Mouse (Mus musculus) hindbrain, embryonic 14.5 days (tissue): ENCODE data around the gene Jph3. TPM values are rescaled to one million over a fixed set of nuclear protein-coding genes. Genes with fewer than 3 reads are reported as not detected.

Experiments
- ATAC-seq: fragments of 200-750 bp; cut with Nextera tagmentation; 2 replicates; pipeline ENCODE4 v1.8.0; 2017; ENCODE audit warnings: moderate number of reproducible peaks, mild to moderate bottlenecking, moderate TSS enrichment, moderate library complexity; ENCODE audit not compliant: low FRiP score
- DNase-seq: peaks from one replicate; pipeline ENCODE4 v3.0.0-alpha.2; 2015; ENCODE audit warnings: low spot score
- H3K27ac ChIP-seq: fragments of 300-500 bp; sonication (generic); 2 replicates; pipeline ENCODE4 v1.5.1; 2014; ENCODE audit warnings: mild to moderate bottlenecking, moderate library complexity
- H3K27me3 ChIP-seq: fragments of 300-500 bp; sonication (generic); 2 replicates; pipeline ENCODE4 v1.6.1; 2014; ENCODE audit warnings: mild to moderate bottlenecking, low read length, mixed read lengths; ENCODE audit not compliant: control insufficient read depth, insufficient read depth
- H3K36me3 ChIP-seq: fragments of 300-500 bp; sonication (generic); replicated peaks from 2 replicates; pipeline ENCODE4 v1.6.1; 2014; ENCODE audit not compliant: control insufficient read depth, insufficient read depth
- H3K4me1 ChIP-seq: fragments of 300-500 bp; sonication (generic); replicated peaks from 2 replicates; pipeline ENCODE4 v1.6.1; 2014; ENCODE audit warnings: antibody characterized with exemption, low read length, mixed read lengths; ENCODE audit not compliant: control insufficient read depth, insufficient read depth
- H3K4me2 ChIP-seq: fragments of 300-500 bp; sonication (generic); replicated peaks from 2 replicates; pipeline ENCODE4 v1.6.1; 2014; ENCODE audit warnings: mild to moderate bottlenecking, moderate library complexity
- H3K4me3 ChIP-seq: fragments of 300-500 bp; sonication (generic); replicated peaks from 2 replicates; pipeline ENCODE4 v1.5.1; 2014; ENCODE audit warnings: mild to moderate bottlenecking, low read length
- H3K9ac ChIP-seq: fragments of 300-500 bp; sonication (generic); 2 replicates; pipeline ENCODE4 v1.6.1; 2014
- H3K9me3 ChIP-seq: fragments of 300-500 bp; sonication (generic); 2 replicates; pipeline ENCODE4 v1.6.1; 2016; ENCODE audit warnings: low read length; ENCODE audit not compliant: control insufficient read depth
- WGBS: fragments of 180-500 bp; shearing (Covaris S2); extraction: QIAGEN DNeasy Blood & Tissue Kit; methylation state at CpG from one replicate; pipeline ENCODE4 v1.1.7; 2014; 5-methylcytosine and 5-hydroxymethylcytosine counted together
- polyA plus RNA-seq: library from polyadenylated mRNA; unstranded; fragments of >200 nt; fragmentation: Nextera tagmentation; extraction: Ambion mirVana; gene quantifications from 2 replicates; pipeline ENCODE4 v1.2.1, GENCODE M21; 2014

Gene Jph3
- polyA plus RNA-seq, 1 experiment from 2014 or later, result 93.1 TPM

GRCm38 (mm10) chr8:121721072-121721471, 8.4 kb upstream of the Jph3 start:
- DNase-seq (no peak), ATAC-seq (no peak)
- Histone ChIP-seq H3K36me3 (no peaks in the 10 kb centered on the region), H3K27me3 (no peaks in the 10 kb centered on the region), H3K4me3 (no peak overlapping the region), H3K4me2 (no peak overlapping the region), H3K9ac (no peak overlapping the region), H3K27ac (no peak overlapping the region), H3K4me1 (peaks cover 8% of the 10 kb centered on the region; the same call in 1 of the 2 replicates), H3K9me3 (no peaks in the 10 kb centered on the region)
- WGBS, result 44% methylated on average over 6 of the region's 6 CpGs

GRCm38 (mm10) chr8:121723846-121724245, 5.6 kb upstream of the Jph3 start:
- Histone ChIP-seq H3K4me2 (no peak overlapping the region), H3K9me3 (no peaks in the 10 kb centered on the region), H3K27ac (no peak overlapping the region), H3K4me3 (no peak overlapping the region), H3K27me3 (peaks cover 4% of the 10 kb centered on the region; the same call in 1 of the 2 replicates), H3K9ac (no peak overlapping the region), H3K4me1 (no peaks in the 10 kb centered on the region), H3K36me3 (no peaks in the 10 kb centered on the region)
- no peak for DNase-seq
- no peak for ATAC-seq
- WGBS, result 75% methylated on average over 11 of the region's 12 CpGs

GRCm38 (mm10) chr8:121727164-121727563, 2.3 kb upstream of the Jph3 start:
- WGBS, result 80% methylated on average over 3 of the region's 3 CpGs
- Histone ChIP-seq H3K4me1 (peaks cover 7% of the 10 kb centered on the region; the same call in 1 of the 2 replicates), H3K9me3 (no peaks in the 10 kb centered on the region), H3K4me3 (no peak overlapping the region), H3K27ac (no peak overlapping the region), H3K9ac (no peak overlapping the region), H3K27me3 (peaks cover 10% of the 10 kb centered on the region; the same call in 1 of the 2 replicates), H3K4me2 (no peak overlapping the region), H3K36me3 (no peaks in the 10 kb centered on the region)
- ATAC-seq, result no peak
- no peak for DNase-seq

GRCm38 (mm10) chr8:121729754-121730153, 331 bp downstream of the Jph3 start:
- no peaks in the 10 kb centered on the region for H3K36me3 ChIP-seq
- DNase-seq, result peak; percentile 41
- WGBS, result under 1% methylated on average over 28 of the region's 54 CpGs
- peak overlapping the region; percentile 73; the same call in 1 of the 2 replicates for H3K27ac ChIP-seq
- ATAC-seq, result peak; percentile 41; the same call in 1 of the 2 replicates
- peak overlapping the region; percentile 89 for H3K4me2 ChIP-seq
- H3K27me3 ChIP-seq, result peaks cover 10% of the 10 kb centered on the region; the same call in 1 of the 2 replicates
- no peaks in the 10 kb centered on the region for H3K9me3 ChIP-seq
- peak overlapping the region; percentile 79 for H3K4me3 ChIP-seq
- peak overlapping the region; percentile 88 for H3K9ac ChIP-seq
- H3K4me1 ChIP-seq, result peaks cover 20% of the 10 kb centered on the region

GRCm38 (mm10) chr8:121730170-121730569, 747 bp downstream of the Jph3 start:
- Histone ChIP-seq H3K9ac (peak overlapping the region; percentile 88), H3K36me3 (no peaks in the 10 kb centered on the region), H3K4me3 (peak overlapping the region; percentile 79), H3K4me2 (peak overlapping the region; percentile 89), H3K9me3 (no peaks in the 10 kb centered on the region), H3K27me3 (peaks cover 10% of the 10 kb centered on the region; the same call in 1 of the 2 replicates), H3K27ac (peak overlapping the region; percentile 73), H3K4me1 (peaks cover 20% of the 10 kb centered on the region)
- peak; percentile 52; the same call in 1 of the 2 replicates for ATAC-seq
- under 1% methylated on average over 35 of the region's 60 CpGs for WGBS
- peak; percentile 47 for DNase-seq

GRCm38 (mm10) chr8:121730646-121731045, 1.2 kb downstream of the Jph3 start:
- H3K4me2 ChIP-seq, result peak overlapping the region; percentile 89
- H3K9me3 ChIP-seq, result no peaks in the 10 kb centered on the region

GRCm38 (mm10) chr8:121731060-121731459, 1.6 kb downstream of the Jph3 start:
- H3K9ac ChIP-seq, result peak overlapping the region; percentile 88
- peak overlapping the region; percentile 44; the same call in 1 of the 2 replicates for H3K27ac ChIP-seq
- H3K27me3 ChIP-seq, result peaks cover 10% of the 10 kb centered on the region; the same call in 1 of the 2 replicates
- peak overlapping the region; percentile 79 for H3K4me3 ChIP-seq
- no peaks in the 10 kb centered on the region for H3K36me3 ChIP-seq
- no peak for DNase-seq
- WGBS, result 1% methylated on average over 11 of the region's 11 CpGs
- no peaks in the 10 kb centered on the region for H3K9me3 ChIP-seq
- peak overlapping the region; percentile 89 for H3K4me2 ChIP-seq
- no peak; the same call in 1 of the 2 replicates for ATAC-seq
- H3K4me1 ChIP-seq, result peaks cover 20% of the 10 kb centered on the region

More at GRCm38 (mm10) chr8:121730646-121731045, 1.2 kb downstream of the Jph3 start:
- H3K27ac ChIP-seq, result peak overlapping the region; percentile 73
- peaks cover 20% of the 10 kb centered on the region for H3K4me1 ChIP-seq
- no peaks in the 10 kb centered on the region for H3K36me3 ChIP-seq
- no peak for ATAC-seq
- H3K9ac ChIP-seq, result peak overlapping the region; percentile 88
- H3K4me3 ChIP-seq, result peak overlapping the region; percentile 79
- no peak for DNase-seq
- 0% methylated on average over 37 of the region's 37 CpGs for WGBS
- peaks cover 10% of the 10 kb centered on the region; the same call in 1 of the 2 replicates for H3K27me3 ChIP-seq

GRCm38 (mm10) chr8:121731471-121732333, 2.3 kb downstream of the Jph3 start:
- no peak for ATAC-seq
- Histone ChIP-seq H3K27ac (peak overlapping the region; percentile 44; the same call in 1 of the 2 replicates), H3K9ac (peak overlapping the region; percentile 88), H3K4me3 (peak overlapping the region; percentile 79), H3K4me1 (peaks cover 20% of the 10 kb centered on the region), H3K9me3 (no peaks in the 10 kb centered on the region), H3K4me2 (peak overlapping the region; percentile 89), H3K36me3 (no peaks in the 10 kb centered on the region), H3K27me3 (peaks cover 10% of the 10 kb centered on the region; the same call in 1 of the 2 replicates)
- WGBS, result 3% methylated on average over 26 of the region's 26 CpGs
- peak; percentile 36 for DNase-seq

GRCm38 (mm10) chr8:121732334-121732665, 2.9 kb downstream of the Jph3 start:
- ATAC-seq (no peak), DNase-seq (no peak)
- peaks cover 20% of the 10 kb centered on the region for H3K4me1 ChIP-seq
- H3K4me3 ChIP-seq, result peak overlapping the region; percentile 79
- peak overlapping the region; percentile 89 for H3K4me2 ChIP-seq
- peaks cover 10% of the 10 kb centered on the region; the same call in 1 of the 2 replicates for H3K27me3 ChIP-seq
- no peaks in the 10 kb centered on the region for H3K9me3 ChIP-seq
- peak overlapping the region; percentile 88 for H3K9ac ChIP-seq
- no peak overlapping the region for H3K27ac ChIP-seq
- WGBS, result 44% methylated on average over 4 of the region's 4 CpGs
- no peaks in the 10 kb centered on the region for H3K36me3 ChIP-seq
